Mouse (Mus musculus) cerebellum, adult 2 months (tissue): ENCODE data around the gene Zfp91.

ENCODE experiments used
- CTCF ChIP-seq: fragments of 200-500 bp; IDR thresholded peaks from 2 replicates; pipeline ENCODE4 v1.5.1; 2011; ENCODE audit warnings: low read depth, mild to moderate bottlenecking, control low read depth, low read length, moderate library complexity, borderline replicate concordance; ENCODE audit not compliant: insufficient read depth
- POLR2A ChIP-seq: fragments of 200-500 bp; IDR thresholded peaks from 2 replicates; pipeline ENCODE4 v1.6.1; 2011; ENCODE audit warnings: low read length, control low read depth, borderline replicate concordance; ENCODE audit not compliant: insufficient read depth

DNA sequence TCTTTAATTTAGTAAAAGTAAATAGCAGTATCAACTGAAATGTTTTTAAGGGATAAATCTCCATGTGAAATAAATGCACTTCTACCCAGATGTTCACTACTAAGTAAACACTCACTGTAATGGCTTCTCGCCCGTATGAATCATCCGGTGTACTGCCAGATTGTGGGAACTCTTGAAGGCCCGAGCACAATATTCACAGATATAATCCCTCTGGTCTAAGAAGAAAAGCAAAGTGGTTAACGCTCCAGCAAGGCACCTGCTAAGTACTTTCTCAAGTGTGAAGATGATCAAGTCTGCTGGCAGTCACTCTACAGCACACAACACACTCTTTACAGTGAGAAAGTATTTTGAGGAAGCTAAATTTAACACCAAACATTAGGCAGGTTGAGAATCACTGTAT, 25.0 kb downstream of the Zfp91 start:
- TF ChIP-seq POLR2A, result no peak
- no peak for TF ChIP-seq CTCF
